Mouse (Mus musculus): ENCODE measurements around the gene Hpcal1.

DNA sequence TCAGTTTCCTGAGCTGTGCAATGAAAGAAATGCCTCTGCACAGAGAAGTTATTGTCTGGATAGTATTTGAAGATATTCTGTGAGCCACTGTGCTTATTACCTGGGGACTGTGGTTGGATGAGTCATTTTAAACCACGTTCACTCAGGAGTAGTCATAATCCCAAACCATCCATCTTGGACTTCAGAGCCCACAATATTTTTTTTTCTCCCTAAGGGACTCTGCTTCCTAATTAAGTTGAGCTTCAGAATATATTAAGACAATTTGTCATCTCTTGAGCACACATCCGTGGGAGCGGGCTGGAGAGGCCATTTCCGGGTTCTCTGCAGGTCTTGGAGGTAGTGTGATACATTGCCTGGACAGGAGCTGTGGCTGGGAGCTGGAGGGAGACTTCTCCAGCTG, 66.2 kb downstream of the Hpcal1 start:
- TF ChIP-seq CTCF (IDR thresholded peaks at IDR 0.05; ENCODE audit: extremely low read depth, insufficient read length, insufficient replicate concordance, low read depth, low read length) (no peak), POLR2A (IDR thresholded peaks at IDR 0.05; ENCODE audit: low read depth, low read length) (no peak)
